In genomic region chr1:190995548-190995947, GRCm38 (mm10) we compare ENCODE assay signal across 8 mouse cellular contexts. TPM values are rescaled to one million over a fixed set of nuclear protein-coding genes. Genes with fewer than 3 reads are reported as not detected.
DNase-seq lines count a peak whose midpoint lies in the region; ATAC-seq lines count a peak whose summit lies in the region.
"Had no signal": no experiment of that assay in that cellular context is flagged by ENCODE, and none has a peak within 500 bp of the region (broad histone marks: within the 10 kb centered on the region; RNA-seq: fewer than 3 reads in every experiment).

No protein-coding gene starts in this region.

- no peak overlapping the region for H3K9ac ChIP-seq in lung, embryonic 16.5 days (ENCODE audit: low read length)
- H3K9ac ChIP-seq: limb, embryonic 15.5 days had no signal

- no peaks in the 10 kb centered on the region for H3K27me3 ChIP-seq in lung, embryonic 16.5 days (ENCODE audit: control insufficient read depth, insufficient read depth, low read depth, low read length)
- H3K27me3 ChIP-seq: limb, embryonic 15.5 days had no signal

- peak; percentile 66 for DNase-seq in urinary bladder, postnatal 14 days (ENCODE audit: low spot score)
- no peak for DNase-seq in urinary bladder, adult 2 months (ENCODE audit: low spot score)
- peak; percentile 31 to 37 for DNase-seq in cerebellum, postnatal 36 days
- DNase-seq in heart, postnatal 36 days: peak; percentile 40 to 62
- no peak for DNase-seq in liver
- DNase-seq in frontal cortex, postnatal 14 days (ENCODE audit: low spot score in 2 of 2): no peak

- H3K4me2 ChIP-seq in lung, embryonic 16.5 days (ENCODE audit: low read depth, low read length): no peak overlapping the region
- H3K4me2 ChIP-seq: limb, embryonic 15.5 days had no signal

- ATAC-seq in lung, embryonic 16.5 days (ENCODE audit: low read depth): peak; percentile 54; the same call in 1 of the 2 replicates

- H3K36me3 ChIP-seq in lung, embryonic 16.5 days (ENCODE audit: control insufficient read depth, insufficient read depth, low read length): no peaks in the 10 kb centered on the region
- H3K36me3 ChIP-seq: limb, embryonic 15.5 days had no signal

- 38% methylated on average over 7 of the region's 7 CpGs for WGBS in lung, embryonic 16.5 days

- H3K4me1 ChIP-seq in lung, embryonic 16.5 days (replicated peaks; ENCODE audit: control insufficient read depth, insufficient read depth, low read length): peaks cover 3% of the 10 kb centered on the region; the same call in 1 of the 2 replicates
- H3K4me1 ChIP-seq: limb, embryonic 15.5 days had no signal

- H3K27ac ChIP-seq in lung, embryonic 16.5 days (ENCODE audit: low read length): no peak overlapping the region
- H3K27ac ChIP-seq: limb, embryonic 15.5 days had no signal

- no peak overlapping the region for H3K4me3 ChIP-seq in lung, embryonic 16.5 days (ENCODE audit: low read length)
- H3K4me3 ChIP-seq: limb, embryonic 15.5 days had no signal

- intact Hi-C loops in heart, postnatal 36 days (cut with DNase I): no loop called here

- 0 out of 2 replicates have a peak, but pooled peaks cover 3% of the 10 kb centered on the region for H3K9me3 ChIP-seq in lung, embryonic 16.5 days (ENCODE audit: control insufficient read depth, low read length)

RNA-seq across cellular contexts. Expression of gene Vash2, which starts 16.5 kb away (rescaled TPM):
- 0.56 and 0.88 TPM in 2 replicates for polyA plus RNA-seq in urinary bladder, adult 2 months (2012; rRNA removed)
- under 1 TPM; 0.35 to 0.56 TPM for total RNA-seq in heart, postnatal 36 days (2021)
- 15.2 and 17.7 TPM in 2 replicates for polyA plus RNA-seq in lung, embryonic 16.5 days (2015; fragmentation: Nextera tagmentation; extraction: Ambion mirVana)

RNA-seq across cellular contexts. Expression of gene Flvcr1, which starts 30.4 kb away (rescaled TPM):
- polyA plus RNA-seq in urinary bladder, adult 2 months (2012; rRNA removed): 16.5 and 18.3 TPM in 2 replicates
- total RNA-seq in heart, postnatal 36 days (2021): 1 to 10 TPM; 5.0 to 5.4 TPM
- 3.6 and 4.6 TPM in 2 replicates for polyA plus RNA-seq in lung, embryonic 16.5 days (2015; fragmentation: Nextera tagmentation; extraction: Ambion mirVana)

RNA-seq across cellular contexts. Expression of gene Spata45, which starts 40.9 kb away (rescaled TPM):
- not detected in 2 replicates for polyA plus RNA-seq in urinary bladder, adult 2 months (2012; rRNA removed)
- total RNA-seq in heart, postnatal 36 days (2021): not detected
- polyA plus RNA-seq in lung, embryonic 16.5 days (2015; fragmentation: Nextera tagmentation; extraction: Ambion mirVana): not detected in 2 replicates
- polyA plus RNA-seq: limb, embryonic 15.5 days had no signal

Comparison
In these comparisons a context has a peak if more than half of its experiments do, and no peak if none do; other contexts are left out.
1. DNase-seq: peak in urinary bladder, postnatal 14 days (single experiment), cerebellum, postnatal 36 days (2 of 2) and heart, postnatal 36 days (2 of 2); none in urinary bladder, adult 2 months (single experiment), liver (single experiment) and frontal cortex, postnatal 14 days (0 of 2).